Mouse (Mus musculus): ENCODE data around the gene Olfr550.
"Not testable (repeated sequence)": the region's sequence is repeated elsewhere in the genome, so short reads cannot be mapped to it uniquely, and the experiment has no call there.

Gene Olfr550

DNA sequence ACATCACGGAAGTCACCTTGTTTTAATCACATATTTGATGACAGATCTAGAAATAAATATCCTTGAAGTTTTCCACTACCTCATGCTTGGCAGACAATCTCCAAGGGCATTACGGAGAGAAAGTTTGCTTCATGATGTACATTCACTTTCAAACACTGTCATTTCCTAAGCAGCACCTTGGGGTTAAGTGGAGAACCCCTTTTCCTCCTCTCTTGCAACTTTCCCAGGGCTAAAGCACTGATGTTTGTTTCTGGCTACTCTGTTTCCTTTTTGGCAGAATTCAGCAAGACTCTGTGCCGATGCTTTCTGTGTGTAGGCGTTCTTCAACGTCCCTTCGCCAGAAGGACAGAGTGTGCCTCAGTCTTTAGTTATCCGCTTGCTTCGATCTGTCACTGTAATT, at the start of gene Olfr550:
TSS of gene Olfr550 (plus strand) at position 301 of the 400 bp plus-strand sequence.
- in situ Hi-C loops (cut with MboI, MseI), result no loop called here

DNA sequence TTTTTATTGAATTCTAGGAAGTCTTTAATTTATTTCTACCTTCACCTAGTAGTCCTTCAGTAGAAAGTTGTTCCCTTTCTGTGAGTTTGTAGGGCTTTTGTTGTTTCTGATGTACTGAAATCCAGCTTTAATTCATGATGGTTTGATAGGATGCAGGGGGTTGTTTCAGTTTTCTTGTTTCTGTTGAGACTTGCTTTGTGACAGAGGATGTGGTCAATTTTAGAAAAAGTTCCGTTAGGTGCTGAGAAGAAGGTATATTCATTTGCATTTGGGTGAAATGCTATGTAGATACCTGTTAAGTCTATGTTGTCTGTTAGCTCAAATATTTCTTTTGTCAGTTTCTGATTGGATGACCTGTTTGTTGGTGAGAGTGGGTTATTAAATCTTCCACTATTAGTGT, 42.2 kb upstream of the Olfr550 start:
- in situ Hi-C loops (cut with MboI, MseI), result no loop called here

DNA sequence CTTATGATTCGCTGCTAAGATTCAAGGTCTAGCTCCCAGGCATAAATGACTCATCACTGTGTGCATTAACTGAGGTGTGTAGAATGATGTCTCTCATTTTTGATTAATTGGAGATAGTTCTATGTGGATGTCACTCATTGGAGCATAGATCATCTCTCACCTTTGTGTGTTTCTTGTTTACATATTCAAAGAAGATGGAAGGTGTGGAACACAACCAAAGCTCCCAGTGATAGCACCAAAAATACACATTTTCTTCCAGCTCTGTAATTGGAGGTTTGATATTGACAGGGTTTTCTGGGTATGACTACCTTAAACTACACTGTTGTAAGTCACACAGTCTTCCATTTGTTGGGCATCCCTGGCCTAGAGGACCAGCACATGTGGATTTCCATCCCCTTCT, 36.8 kb upstream of the Olfr550 start, which contains the start of gene Olfr547:
TSS of gene Olfr547 (plus strand) at position 301 of the 400 bp plus-strand sequence.
- in situ Hi-C loops (cut with MboI, MseI), result loop anchor here in 1 of 2 experiments (5.0 kb wide), 1 partner anchor 68 kb away; no protein-coding TSS in a partner anchor

DNA sequence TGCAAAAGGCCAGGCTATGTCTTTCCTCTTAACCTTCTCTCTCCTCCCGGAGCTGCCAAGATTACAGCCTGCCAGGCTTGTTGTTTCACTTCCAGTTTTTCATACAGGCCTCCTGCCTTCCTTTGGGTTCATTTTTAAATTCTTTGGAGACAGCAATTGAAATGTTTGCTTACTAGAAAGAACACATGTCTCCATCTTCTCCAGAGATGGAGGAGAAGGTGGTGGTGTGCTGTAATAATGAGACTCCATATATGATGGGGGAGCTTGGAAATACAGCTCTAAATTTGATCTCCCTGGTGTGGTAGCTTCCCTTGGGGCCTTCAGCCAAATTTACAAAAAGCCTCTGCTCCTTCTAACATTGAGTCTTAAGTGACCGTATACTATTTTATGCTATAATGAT, 30.6 kb upstream of the Olfr550 start, which contains the start of gene Olfr548-ps1:
TSS of gene Olfr548-ps1 (plus strand) at position 301 of the 400 bp plus-strand sequence.
- in situ Hi-C loops (cut with MboI, MseI), result no loop called here

DNA sequence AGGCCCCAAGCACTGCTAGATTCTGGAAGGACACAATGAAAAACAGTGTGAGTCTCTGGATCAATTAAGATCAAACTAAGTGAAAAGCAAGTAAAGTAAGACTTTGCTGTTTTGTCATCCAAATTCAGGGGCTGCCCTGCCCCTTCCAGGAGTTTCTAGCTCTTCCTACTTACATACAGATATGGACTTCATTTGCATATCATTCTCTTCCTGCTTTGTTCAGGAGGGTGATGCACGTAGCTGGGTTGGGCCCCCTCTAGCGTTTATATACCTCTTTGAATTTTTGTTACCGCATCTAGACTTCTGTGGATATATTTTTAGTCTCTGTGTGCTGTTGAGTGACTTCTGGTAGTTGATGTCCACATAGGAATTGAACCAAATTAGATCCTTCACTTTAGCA, 30.0 kb upstream of the Olfr550 start:
- in situ Hi-C loops (cut with MboI, MseI), result no loop called here

DNA sequence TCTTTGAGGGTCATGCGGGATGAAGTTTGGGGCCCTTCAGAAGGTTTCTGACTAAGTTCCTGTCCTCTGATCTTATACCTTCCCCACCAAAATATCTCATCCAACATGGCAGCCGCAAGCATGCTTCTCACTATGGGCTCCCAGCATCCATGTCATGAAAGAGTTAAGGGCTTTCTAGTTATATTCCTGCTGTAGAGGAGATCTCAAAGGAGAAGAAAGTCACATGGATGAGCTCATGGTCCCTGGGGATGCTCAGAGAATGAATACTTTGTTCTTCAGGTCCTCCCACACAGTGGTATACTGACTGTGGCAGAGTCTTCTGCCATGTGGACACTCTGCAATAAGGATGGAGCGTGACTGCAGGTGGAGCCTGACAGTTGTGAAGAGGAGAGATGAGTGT, 21.7 kb upstream of the Olfr550 start, which contains the start of gene Olfr549:
TSS of gene Olfr549 (plus strand) at position 301 of the 400 bp plus-strand sequence.
- in situ Hi-C loops (cut with MboI, MseI), result no loop called here

DNA sequence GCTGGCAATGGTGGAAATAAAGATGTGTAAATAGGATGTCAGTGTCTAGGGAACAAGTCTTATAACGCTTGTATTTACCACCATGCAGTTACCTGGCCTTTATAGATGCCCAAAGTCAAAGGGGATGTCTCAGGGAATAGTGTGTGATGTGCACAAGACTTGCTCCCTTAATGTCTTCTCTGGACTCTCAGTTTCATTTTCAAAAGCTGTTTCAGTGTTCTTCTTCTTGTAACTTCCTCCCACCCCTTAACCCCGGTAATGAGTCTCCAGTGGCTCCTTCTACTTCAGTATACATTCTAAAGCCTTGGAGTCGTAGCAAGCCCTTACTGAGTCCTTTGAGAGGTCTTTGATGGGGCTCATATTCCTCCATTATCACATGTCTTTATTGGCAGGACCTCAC, 18.0 kb upstream of the Olfr550 start:
- in situ Hi-C loops (cut with MboI, MseI), result loop anchor here in 1 of 2 experiments (5.0 kb wide), 1 partner anchor 616 kb away; no protein-coding TSS in a partner anchor

DNA sequence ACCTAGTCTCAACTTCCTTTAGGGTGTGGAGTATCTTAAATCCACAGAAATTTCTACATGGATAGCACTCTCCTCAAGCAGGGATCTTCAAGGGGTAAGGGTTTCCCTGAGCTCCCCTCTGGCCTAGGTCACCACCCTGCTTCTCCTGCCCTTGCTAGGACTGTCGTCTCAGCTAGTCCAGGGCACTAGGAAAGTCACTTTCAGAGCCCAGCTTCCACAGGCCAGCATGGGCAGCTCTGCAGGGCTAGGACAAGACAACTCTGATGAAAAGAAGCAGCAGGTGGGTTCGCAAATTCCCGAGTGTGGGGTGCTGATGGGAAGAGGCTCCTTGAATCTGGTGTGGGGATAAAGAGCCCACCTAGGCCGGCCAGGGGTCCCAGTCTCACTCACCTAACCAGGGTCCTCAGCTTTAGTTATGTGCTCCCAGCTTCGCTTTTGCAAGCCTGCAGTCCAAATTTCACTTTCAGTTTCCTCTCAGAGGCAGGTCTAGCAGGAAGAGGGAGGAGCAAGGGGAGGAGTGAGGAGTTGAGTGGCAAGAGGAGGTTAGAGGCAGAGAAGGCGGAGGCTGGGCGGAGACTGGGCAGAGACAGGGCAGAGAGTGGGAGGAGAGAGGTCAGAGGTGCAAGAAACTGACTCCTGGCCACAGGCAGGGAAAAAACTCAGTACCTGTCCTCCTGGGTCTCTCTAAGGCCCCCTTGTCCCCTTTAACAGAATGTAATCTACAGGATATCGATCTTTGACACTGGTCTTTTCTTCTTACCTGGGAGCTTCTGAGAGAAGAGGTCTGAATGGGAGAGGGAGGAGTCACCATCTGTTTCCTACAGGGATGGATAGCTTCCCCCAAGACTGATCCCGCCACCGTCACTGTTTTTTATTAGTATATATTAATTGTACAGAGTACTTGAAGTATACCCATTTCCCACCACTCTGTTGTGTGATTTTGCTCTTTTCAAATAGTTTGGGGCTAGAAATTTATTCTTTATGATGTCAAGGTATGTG, 5.9 kb upstream of the Olfr550 start, which contains the start of gene Trim21:
TSS of gene Trim21 (minus strand) at position 488 of the 999 bp plus-strand sequence.
- in situ Hi-C loops (cut with MboI, MseI), result loop anchor here in 1 of 2 experiments (5.0 kb wide), 1 partner anchor 53 kb away; no protein-coding TSS in a partner anchor

DNA sequence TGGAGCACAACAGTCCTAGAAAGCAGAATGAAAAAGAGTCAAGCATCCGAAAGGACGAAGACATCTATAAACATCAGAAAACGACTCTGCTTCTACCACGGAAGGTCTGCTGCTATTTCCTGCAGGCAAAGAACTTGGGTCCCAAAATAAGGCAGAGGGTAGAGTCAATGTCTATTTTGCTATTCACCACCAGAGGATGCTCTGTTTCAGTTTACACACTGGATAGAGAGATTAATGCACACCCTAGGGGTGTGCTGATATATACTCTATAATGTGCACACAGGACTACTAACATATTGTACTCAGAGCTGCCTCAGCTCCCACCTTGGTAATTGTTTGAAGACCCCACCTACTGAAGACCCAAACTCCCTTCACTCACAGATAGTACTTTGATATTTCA, 5.0 kb upstream of the Olfr550 start:
- in situ Hi-C loops (cut with MboI, MseI), result loop anchor here in 1 of 2 experiments (5.0 kb wide), 1 partner anchor 54 kb away; no protein-coding TSS in a partner anchor

DNA sequence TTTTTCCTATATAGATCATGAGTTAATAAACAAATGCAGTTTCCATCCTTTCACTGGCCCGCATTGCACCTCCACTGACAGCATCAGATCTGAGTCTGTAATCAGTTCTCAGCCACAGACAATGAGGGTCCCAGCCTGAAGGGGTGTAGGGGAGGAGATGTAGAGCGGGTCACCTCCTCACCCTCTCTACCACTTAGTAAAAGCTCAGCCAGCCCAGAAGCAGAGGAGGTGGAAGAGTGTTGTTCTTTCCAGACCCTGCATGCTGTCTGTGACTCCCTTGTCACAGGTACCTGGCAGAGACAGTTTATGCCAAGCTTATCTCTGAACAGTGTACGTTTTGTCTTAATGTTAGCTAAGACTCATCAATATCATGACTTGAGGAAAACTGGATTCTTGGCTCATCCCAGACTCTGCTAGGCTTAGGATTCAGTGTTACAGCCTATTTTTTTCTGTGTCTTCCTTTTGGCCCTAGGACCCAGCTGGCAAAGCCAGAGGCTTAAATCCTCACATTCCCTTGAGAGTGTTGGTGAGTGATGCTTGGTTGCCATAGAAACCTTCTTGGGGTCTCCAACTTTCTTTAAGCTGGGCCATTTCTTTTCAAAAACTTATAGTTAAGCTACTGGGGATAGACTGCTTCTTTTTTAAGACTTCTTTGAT, 2.1 kb downstream of the Olfr550 start:
- in situ Hi-C loops (cut with MboI, MseI), result no loop called here

DNA sequence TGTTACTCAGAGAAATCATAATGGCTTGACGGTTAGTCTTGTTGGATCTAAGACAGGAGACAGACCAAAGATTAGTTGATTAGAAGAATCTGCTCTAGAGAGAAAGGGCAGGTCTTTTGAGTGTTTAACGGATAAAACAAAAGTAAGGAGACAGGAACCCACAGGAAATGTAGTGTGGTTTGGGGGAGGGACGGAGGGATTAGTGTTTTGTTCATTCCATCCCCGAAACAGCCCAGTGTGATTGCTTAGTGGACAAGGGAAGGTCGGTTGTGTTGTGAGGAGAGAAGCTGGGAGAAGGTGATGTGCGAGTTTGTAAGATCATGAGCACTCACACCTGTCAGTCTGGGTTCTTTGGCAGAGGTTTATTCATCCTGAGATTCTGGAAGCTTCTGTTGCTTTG, 4.8 kb downstream of the Olfr550 start:
- in situ Hi-C loops (cut with MboI, MseI), result no loop called here

DNA sequence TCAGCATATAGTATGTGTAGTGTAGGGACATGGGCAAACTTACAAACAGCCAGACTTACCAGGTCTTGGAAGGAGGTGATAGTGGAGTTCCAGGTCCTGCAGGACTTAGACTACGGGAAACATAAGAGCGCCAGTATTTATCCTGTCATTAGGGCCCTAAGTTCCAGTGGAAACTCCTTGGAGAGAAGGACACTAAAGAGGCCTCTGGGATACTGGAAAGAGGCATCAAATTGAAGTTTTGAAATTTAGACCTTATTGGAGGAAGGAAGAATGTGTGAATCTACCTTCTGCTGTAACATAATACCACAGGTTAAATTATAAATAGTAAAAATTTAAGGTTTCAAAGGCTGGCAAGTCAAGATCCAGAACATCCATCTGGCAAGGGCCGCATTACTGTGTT, 20.5 kb downstream of the Olfr550 start, which contains the start of gene Olfr551:
TSS of gene Olfr551 (minus strand) at position 101 of the 400 bp plus-strand sequence.
- in situ Hi-C loops (cut with MboI, MseI), result no loop called here

DNA sequence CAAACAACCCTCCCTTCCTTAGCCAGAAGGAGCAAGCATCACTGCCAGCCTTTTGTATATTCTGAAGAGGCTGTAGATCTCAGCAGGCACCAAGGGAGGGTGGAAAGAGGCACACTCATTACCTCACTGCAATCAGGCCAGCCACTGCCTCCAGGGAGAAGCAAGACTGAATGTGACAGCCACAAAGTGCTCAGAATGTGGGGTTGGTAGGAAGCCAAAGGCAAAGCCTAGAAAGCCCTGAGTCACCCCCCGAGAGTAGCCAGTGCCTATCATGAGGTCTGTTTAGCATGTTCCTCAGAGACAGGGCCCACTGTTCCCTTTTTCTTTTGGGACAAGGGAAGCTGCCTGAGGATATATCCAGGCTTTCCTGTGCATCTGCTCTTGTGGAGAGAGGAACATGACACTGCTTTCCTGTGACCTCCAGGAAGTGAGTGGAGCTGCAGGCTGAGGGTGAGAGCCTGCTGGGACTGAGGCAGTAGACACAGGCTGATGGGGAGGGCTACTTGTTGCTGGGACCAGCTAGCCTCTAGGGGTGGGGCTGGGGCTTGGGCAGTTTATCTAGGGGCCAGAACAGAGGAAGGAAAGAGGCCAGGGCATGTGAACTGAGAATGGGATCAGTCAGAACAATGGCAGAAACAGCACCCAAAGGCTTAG, 26.3 kb downstream of the Olfr550 start, which contains the start of gene Olfr552:
TSS of gene Olfr552 (plus strand) at position 393 of the 654 bp plus-strand sequence.
- in situ Hi-C loops (cut with MboI, MseI), result no loop called here

DNA sequence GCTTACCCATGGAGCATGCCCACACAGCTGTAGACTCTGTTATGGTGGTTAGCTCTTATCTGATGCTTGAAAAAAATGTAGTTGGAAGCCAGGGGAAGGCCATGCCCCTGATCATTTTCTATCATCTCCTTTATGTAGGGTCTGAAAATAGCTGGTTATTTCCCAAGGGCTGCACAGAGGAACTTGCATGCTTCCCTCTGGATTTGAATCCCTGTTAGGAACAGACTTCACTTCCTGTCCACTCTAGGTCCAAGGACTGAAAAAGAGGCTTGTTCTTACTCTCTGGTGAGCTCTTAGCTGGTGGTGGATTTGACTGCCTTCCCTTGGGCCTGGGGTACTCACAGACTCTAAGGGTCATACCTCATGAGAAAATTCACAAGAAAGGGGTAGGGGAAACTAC, 46.9 kb downstream of the Olfr550 start, which contains the start of gene Olfr553:
TSS of gene Olfr553 (minus strand) at position 101 of the 400 bp plus-strand sequence.
- in situ Hi-C loops (cut with MboI, MseI), result no loop called here

DNA sequence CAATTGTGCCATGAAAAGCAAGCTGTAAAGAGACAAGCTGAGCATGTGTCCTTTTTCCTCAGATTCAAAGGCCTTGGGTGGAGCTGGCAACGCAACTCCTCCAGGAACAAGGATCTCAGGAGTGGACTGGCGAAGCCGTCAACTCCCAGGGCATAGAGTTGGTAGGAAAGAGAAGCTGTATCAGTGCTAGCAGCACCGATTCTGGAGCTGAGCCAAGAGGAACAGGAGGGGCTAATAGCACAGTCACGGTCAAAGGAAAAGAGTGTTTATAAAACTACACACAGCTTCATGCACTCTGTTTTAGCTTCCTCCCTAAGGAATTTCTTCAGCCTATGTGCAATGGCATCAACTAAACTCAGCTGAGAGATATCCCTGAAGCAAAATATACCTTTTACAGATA, 48.4 kb downstream of the Olfr550 start:
- in situ Hi-C loops (cut with MboI, MseI), result no loop called here

DNA sequence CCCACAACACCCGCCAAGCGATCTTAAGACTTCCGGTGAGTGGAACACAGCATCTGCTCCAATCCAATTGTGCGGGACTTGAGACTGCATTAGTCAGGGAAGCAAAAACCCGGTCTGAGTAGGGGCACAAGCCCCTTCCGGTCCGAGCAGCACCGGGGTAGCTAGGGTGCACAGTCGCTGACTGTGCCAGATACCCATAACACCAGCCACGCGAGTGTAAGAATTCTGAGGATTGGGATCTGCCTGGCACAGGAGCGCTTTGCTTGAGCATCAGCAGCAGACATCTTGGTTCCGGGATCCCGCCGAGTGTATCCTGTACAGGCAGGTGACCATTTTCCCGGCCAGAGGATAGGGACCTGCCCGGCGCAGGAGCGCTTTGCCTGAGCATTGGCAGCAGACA, 49.1 kb downstream of the Olfr550 start:
- in situ Hi-C loops (cut with MboI, MseI), result not testable (repeated sequence)

Data from T-helper 17 cell (primary cell).